Mouse (Mus musculus) urinary bladder, postnatal 4 days (tissue): ENCODE measurements around the gene Igdcc3.

ENCODE experiments used
- DNase-seq, 2 experiments: peaks; one replicate each; pipeline ENCODE4 v3.0.0; 2021 to 2022; ENCODE audit warnings: low spot score in 2 of 2

The Igdcc3 gene

GRCm38 (mm10) chr9:65175939-65176871 lies 35.2 kb downstream of the Igdcc3 start:
- no peak for DNase-seq

GRCm38 (mm10) chr9:65177497-65177896 lies 36.5 kb downstream of the Igdcc3 start:
- DNase-seq = no peak

DNA sequence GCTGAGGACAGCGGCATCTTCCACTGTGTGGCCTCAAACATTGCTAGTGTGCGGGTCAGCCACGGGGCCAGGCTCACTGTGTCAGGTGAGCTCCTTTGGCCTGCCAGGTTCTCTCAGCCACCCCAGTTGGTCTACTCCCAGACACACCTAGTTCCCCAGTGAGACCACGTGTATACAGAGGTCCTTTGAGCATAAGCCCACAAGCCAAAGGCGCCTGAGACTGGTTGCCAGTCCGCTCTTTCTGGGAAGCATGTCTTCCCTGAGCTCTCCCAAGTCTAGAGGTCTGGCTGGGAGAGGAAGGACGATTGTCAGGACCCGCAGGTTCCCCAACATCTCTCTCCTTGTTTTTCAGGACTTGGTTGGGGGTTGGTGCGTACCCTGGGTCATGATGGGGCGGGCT lies 36.9 kb downstream of the Igdcc3 start:
- DNase-seq = no peak

GRCm38 (mm10) chr9:65178336-65179213 lies 37.6 kb downstream of the Igdcc3 start:
- DNase-seq = peak in 1 of 2 experiments; percentile 56

DNA sequence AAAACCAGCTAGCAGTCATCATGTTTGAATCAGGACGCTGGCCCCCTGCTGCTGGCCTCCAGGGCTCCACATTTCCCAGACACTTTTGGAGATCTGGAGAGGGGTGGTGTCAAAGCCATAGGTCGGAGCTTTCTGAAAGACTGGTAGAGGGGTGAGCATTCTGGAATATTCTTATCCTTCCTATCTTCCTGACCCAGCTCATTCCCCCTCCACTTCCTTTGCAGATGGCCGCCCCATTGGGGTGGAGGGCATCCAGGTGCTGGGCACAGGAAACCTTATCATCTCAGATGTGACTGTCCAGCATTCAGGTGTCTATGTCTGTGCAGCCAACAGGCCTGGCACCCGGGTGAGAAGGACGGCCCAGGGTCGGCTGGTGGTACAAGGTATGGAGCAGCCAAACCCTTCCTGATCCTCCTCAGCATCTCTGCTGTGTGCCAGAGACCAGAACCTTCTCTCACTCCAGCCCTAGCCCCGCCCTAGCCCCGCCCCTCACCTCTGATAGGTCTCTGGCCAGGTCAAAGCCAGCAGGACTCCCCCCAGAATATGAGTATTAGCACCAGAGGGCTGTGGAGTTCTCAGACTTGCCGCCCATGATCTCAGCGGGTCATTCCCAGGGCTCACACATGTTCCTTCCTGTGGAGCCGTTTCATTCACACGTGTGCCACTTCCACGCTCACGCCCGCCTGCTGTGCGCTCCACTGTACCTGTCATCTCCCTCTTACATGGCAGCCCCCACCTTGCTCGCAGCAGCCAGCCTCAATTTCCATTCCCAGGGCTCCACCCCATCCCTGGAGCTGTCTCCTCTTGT lies 39.0 kb downstream of the Igdcc3 start:
- no peak for DNase-seq

- peak; percentile 75 to 78 for DNase-seq
Measured at GRCm38 (mm10) chr9:65188599-65188998, 47.6 kb downstream of the Igdcc3 start.

- DNase-seq = no peak
Measured at GRCm38 (mm10) chr9:65190306-65190705, 49.3 kb downstream of the Igdcc3 start.

DNA sequence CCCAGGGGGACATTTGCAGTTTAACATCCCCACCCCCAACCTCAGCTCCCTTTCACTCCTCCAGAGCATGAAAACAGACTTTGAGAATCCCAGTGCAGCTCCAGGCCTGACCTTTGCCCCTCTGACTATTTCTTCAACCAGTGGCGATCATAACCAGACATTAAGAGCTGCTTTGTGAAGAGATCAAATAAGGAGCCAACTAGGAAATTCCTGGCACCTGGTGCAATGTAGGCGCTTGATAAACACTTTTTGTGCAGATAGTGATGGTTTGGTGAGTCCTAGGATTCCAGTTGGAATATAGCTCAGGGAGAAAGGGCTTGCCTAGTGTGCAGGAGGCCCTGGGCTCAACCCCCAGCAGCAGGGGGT lies 50.4 kb downstream of the Igdcc3 start:
- no peak for DNase-seq

DNA sequence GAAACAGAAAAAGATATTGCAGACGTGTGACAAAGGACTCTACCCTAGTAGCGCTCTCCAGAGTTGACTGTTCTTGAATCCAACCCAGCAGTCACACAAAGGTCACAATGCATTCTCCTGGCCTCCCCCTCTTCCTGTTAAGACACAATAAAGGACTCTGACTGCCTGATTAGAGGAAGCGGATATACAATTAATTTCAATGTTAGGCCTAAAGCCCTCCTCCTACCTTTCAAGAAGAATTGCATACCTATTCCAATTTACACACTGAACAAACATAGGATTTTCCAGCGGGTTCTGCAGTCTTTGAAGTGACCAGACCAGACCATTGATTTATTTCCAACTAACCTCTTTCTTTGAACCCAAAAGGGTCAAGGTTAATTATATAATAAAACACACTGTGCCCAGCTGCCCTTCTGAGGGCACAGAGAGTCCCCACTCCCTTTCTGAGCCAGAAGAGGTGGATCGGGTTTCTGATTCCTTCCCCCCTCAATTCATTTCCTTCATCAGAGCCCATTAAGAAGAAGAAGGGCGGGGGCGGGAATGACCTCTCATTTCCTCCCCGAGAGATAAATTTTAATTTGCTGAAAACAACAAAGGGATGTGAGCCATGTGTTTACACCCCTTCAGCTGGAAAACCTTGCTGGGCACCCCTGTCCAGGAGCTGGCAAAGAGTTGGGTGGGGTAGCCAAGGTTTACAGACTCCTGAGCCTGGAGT lies 50.9 kb downstream of the Igdcc3 start:
- no peak for DNase-seq

- DNase-seq = no peak
Measured at GRCm38 (mm10) chr9:65193214-65193613, 52.2 kb downstream of the Igdcc3 start.

DNA sequence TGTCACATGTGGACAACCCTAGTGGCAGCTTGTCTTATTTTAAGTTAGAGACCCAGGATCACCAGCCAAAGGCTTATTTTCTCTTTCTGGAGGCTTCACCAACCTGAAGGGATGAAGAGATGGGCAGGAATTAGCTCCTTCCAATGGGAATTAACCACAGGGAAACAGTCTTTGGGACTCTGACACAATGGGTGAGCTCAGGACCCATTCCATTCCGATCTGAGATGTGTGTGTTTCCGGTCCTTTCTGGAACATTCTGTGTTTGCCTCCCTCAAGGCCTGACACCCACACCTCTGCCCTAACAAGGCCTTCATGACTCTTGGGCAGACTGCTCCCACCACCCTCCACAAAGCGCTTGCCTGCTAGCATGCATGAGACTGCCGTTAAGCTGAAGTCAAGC lies 54.1 kb downstream of the Igdcc3 start, which contains the start of gene Parp16:
Gene Parp16, plus strand, starts transcription at position 301 of the 400 bp plus-strand sequence.
- no peak for DNase-seq

- DNase-seq = no peak
Measured at GRCm38 (mm10) chr9:65195621-65195981, 54.6 kb downstream of the Igdcc3 start.

- DNase-seq = no peak
Measured at GRCm38 (mm10) chr9:65195982-65196737, 55.2 kb downstream of the Igdcc3 start.

DNA sequence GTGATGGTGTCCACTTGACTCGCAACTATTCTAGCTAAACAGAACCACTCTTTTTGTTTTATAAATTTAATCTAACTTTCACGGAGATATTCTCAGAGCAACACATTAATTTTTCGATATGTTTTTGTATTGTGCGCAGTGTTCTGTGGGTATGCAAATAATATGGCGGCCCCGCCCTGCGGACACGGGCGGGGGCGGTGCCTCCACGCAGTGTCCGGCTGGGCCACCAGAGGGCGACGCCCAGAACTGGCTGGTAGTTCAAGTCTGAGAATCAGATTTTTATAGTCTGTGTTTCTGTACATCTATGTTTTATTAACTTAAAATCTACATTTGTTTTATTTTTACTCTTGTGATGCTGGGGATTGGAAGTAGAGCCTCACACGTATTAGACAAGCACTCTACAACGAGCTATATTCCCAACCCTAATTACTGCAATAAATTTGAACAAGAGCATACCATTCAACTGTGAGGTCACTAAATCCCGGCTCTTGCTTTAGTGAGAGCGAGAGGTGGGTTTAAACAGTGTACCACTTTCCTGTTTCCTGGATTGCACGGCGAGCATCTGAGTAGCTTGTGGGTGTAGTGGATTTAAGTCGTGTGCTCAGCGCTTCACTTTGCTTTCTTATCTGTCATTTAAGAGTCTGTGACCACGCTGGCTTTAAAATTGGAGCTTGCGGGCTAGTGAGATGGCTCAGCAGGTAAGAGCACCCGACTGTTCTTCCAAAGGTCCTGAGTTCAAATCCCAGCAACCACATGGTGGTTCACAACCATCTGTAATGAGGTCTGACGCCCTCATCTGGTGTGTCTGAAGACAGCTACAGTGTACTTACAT lies 56.0 kb downstream of the Igdcc3 start:
- peak; percentile 91 to 96 for DNase-seq

DNA sequence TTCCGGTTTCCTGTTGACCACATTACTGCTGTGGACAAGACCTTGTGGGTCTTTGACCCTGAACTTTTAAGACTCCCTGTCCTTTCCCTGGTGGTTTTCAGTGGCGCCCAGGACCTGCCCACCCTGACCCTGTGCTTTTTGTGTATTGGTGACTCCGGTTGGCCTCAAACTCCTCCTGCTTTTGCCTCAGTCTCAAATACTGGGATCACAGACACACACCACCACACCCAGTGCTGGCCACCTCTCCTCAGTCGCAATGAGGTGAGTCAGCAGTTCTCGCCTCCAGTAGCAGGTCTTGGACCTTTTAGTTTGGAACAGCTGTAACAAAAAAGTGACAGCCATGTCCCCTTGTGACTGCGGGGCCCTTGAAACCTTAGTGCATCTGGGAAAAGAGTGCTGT lies 56.8 kb downstream of the Igdcc3 start:
- no peak for DNase-seq

- DNase-seq = no peak
Measured at GRCm38 (mm10) chr9:65199723-65200122, 58.7 kb downstream of the Igdcc3 start.

GRCm38 (mm10) chr9:65200606-65201005 lies 59.6 kb downstream of the Igdcc3 start:
- no peak for DNase-seq

DNA sequence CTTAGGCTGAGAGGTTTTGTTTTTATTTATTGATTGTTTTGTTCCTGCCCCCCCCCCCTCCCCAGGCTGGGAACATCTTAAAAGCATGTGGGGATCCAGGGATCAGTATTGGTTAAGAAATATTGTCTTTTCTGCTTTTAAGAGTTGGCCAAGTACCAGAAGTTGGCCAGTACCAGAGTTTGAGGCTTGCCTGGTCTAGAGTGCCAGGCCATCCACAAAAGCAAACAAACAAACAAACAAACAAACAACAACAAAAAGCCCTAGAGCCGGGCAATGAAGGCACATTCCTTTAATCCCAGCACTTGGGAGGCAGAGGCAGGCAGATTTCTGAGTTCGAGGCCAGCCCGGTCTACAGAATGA lies 60.0 kb downstream of the Igdcc3 start:
- no peak for DNase-seq

DNA sequence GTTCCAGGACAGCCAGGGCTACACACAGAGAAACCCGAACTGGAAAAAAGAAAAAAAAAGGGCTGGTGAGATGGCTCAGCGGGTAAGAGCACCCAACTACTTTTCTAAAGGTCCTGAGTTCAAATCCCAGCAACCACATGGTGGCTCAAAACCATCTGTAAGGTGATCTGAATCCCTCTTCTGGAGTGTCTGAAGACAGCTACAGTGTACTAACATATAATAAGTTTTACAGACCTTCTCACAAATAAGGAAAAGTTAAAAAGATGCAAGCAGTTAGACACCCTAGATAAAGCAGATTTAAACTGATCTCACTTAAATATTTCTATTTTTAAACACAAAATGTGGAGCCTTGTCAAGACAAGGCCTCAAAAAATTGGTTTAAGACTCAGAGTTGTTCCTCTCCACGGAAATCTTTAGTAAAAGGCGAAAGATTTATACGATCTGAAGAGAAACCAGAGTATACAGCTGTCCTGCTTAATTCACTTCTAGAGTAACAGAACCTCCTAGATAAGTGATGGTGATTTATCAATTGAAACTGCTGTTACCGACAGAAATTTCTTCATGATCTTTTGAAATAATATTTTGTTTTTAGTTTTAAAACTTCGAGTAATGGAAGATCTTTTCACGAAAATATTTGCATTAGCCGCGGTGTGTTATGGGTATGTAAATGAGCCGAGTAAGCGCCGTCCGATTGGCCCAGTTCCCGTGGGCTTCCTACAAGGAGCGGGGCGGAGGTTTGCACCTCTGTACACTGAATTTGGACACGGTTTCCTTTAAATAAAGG lies 60.6 kb downstream of the Igdcc3 start:
- peak; percentile 69 to 88 for DNase-seq
